ENCODE assay signal across 8 mouse cellular contexts in the genomic region with DNA sequence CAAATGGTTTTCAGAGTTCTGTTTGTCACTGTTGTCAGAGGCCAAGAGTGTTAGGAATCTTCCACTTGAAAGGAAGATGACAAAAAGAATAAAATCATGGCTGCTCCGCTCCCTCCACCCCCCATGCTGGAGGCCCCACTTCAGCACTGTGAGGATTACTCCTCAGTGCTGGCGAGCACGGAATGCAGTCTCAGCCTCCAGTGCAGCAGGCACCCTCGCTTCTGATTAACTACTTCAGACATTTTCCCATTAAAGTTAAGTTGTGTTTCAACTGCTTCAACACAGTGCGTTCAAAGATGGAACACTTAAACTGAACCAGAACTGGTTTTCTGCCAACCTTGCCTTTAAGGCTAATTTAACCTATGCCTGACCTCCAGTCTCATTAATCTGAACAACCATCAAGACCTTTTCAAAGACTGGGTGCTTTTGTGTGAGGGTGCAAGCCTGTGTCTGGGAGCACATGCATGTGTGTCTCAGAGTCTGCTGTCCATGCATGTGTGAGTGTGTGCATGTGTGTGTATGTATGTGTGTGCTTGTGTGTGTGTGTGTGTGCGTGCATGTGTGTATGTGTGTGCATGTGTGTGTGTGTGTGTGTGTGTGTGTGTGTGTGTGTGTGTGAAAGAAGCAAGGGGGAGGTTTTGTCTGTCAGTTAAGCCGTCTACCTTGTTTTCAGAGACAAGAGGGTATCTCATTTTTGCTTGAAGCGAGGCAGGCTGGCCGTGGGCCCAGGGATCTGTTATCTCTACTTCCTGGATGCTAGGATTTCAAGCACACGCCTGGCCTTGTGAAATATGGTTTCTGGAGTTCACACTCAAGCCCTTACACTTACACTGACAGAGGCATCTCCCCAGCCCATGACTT. TPM values are rescaled to one million over a fixed set of nuclear protein-coding genes. Genes with fewer than 3 reads are reported as not detected.
DNase-seq lines count a peak whose midpoint lies in the region; ATAC-seq lines count a peak whose summit lies in the region.

No protein-coding gene starts in this region.

- no peak overlapping the region for H3K4me3 ChIP-seq in limb, embryonic 12.5 days (replicated peaks)
- H3K4me3 ChIP-seq in stomach, embryonic 14.5 days (ENCODE audit: low read depth, low read length) = no peak overlapping the region

- DNase-seq in ovary, postnatal 36 days (ENCODE audit: low spot score) = peak; percentile 20
- DNase-seq in ovary, postnatal 10 days (ENCODE audit: low spot score) = no peak
- DNase-seq in heart, postnatal 4 days = peak; percentile 34
- no peak for DNase-seq in left cerebral cortex, postnatal 36 days (ENCODE audit: low spot score in 2 of 2)
- DNase-seq in left cerebral cortex, postnatal 14 days (ENCODE audit: low spot score in 2 of 2) = no peak
- DNase-seq in gastrocnemius, postnatal 25 days = no peak

- peak; percentile 64 for ATAC-seq in limb, embryonic 12.5 days (ENCODE audit: insufficient number of reproducible peaks, insufficient read depth, low FRiP score, low TSS enrichment, low read depth)
- peak; percentile 21; the same call in 1 of the 2 replicates for ATAC-seq in stomach, embryonic 14.5 days (ENCODE audit: insufficient number of reproducible peaks, insufficient read depth, low FRiP score, low read depth)

- intact Hi-C loops in left cerebral cortex, postnatal 36 days (cut with DNase I) = no loop called here
- intact Hi-C loops in left cerebral cortex, postnatal 14 days (cut with DNase I) = no loop called here

- no peaks in the 10 kb centered on the region for H3K27me3 ChIP-seq in limb, embryonic 12.5 days
- no peaks in the 10 kb centered on the region for H3K27me3 ChIP-seq in stomach, embryonic 14.5 days (ENCODE audit: control insufficient read depth, insufficient read depth, low read length)

- peak overlapping the region; percentile 18 for H3K27ac ChIP-seq in limb, embryonic 12.5 days
- H3K27ac ChIP-seq in stomach, embryonic 14.5 days (ENCODE audit: low read length) = no peak overlapping the region; the same call in 1 of the 2 replicates

- 34% methylated on average over 10 of the region's 10 CpGs for WGBS in limb, embryonic 12.5 days
- WGBS in stomach, embryonic 14.5 days = 31% methylated on average over 10 of the region's 10 CpGs

- H3K9me3 ChIP-seq in limb, embryonic 12.5 days = no peaks in the 10 kb centered on the region
- no peaks in the 10 kb centered on the region for H3K9me3 ChIP-seq in stomach, embryonic 14.5 days (ENCODE audit: control insufficient read depth, low read depth, low read length)

- peaks cover 37% of the 10 kb centered on the region for H3K4me1 ChIP-seq in limb, embryonic 12.5 days (replicated peaks)
- H3K4me1 ChIP-seq in stomach, embryonic 14.5 days (ENCODE audit: control insufficient read depth, insufficient read depth, low read length) = peaks cover 37% of the 10 kb centered on the region

- H3K4me2 ChIP-seq in limb, embryonic 12.5 days = no peak overlapping the region
- H3K4me2 ChIP-seq in stomach, embryonic 14.5 days (replicated peaks; ENCODE audit: low read depth, low read length) = no peak overlapping the region

- H3K36me3 ChIP-seq in limb, embryonic 12.5 days = no peaks in the 10 kb centered on the region
- no peaks in the 10 kb centered on the region for H3K36me3 ChIP-seq in stomach, embryonic 14.5 days (ENCODE audit: control insufficient read depth, insufficient read depth, low read length)

- no peak overlapping the region for H3K9ac ChIP-seq in limb, embryonic 12.5 days (replicated peaks)
- no peak overlapping the region for H3K9ac ChIP-seq in stomach, embryonic 14.5 days (replicated peaks; ENCODE audit: low read depth, low read length)

RNA-seq across cellular contexts. Expression of a gene that starts 51.2 kb away (rescaled TPM):
- 10 to 100 TPM; 10.1 to 11.3 TPM for total RNA-seq in heart, postnatal 4 days (2021)
- polyA plus RNA-seq in limb, embryonic 12.5 days (2016; fragmentation: Nextera tagmentation; extraction: Ambion mirVana) = 9.1 and 10.7 TPM in 2 replicates
- polyA plus RNA-seq in stomach, embryonic 14.5 days (2014; fragmentation: Nextera tagmentation; extraction: Ambion mirVana) = 14.5 and 15.5 TPM in 2 replicates
- 10 to 100 TPM; 37.5 to 37.8 TPM for total RNA-seq in left cerebral cortex, postnatal 36 days (2021)
- 10 to 100 TPM; 39.5 to 41.7 TPM for total RNA-seq in left cerebral cortex, postnatal 14 days (2021)
- total RNA-seq in gastrocnemius, postnatal 25 days (2021) = 1 to 10 TPM; 1.9 to 2.2 TPM

Comparison
In these comparisons a context has a peak if more than half of its experiments do, and no peak if none do; other contexts are left out.
1. DNase-seq: peak in ovary, postnatal 36 days (single experiment) and heart, postnatal 4 days (single experiment); none in ovary, postnatal 10 days (single experiment), left cerebral cortex, postnatal 36 days (0 of 2), left cerebral cortex, postnatal 14 days (0 of 2) and gastrocnemius, postnatal 25 days (single experiment).